Mouse (Mus musculus): ENCODE data around the gene Chchd3. TPM values are rescaled to one million over a fixed set of nuclear protein-coding genes. Genes with fewer than 3 reads are reported as not detected.

The Chchd3 gene
- polyA plus RNA-seq, 1 experiment from 2014 or later, result 124 TPM

DNA sequence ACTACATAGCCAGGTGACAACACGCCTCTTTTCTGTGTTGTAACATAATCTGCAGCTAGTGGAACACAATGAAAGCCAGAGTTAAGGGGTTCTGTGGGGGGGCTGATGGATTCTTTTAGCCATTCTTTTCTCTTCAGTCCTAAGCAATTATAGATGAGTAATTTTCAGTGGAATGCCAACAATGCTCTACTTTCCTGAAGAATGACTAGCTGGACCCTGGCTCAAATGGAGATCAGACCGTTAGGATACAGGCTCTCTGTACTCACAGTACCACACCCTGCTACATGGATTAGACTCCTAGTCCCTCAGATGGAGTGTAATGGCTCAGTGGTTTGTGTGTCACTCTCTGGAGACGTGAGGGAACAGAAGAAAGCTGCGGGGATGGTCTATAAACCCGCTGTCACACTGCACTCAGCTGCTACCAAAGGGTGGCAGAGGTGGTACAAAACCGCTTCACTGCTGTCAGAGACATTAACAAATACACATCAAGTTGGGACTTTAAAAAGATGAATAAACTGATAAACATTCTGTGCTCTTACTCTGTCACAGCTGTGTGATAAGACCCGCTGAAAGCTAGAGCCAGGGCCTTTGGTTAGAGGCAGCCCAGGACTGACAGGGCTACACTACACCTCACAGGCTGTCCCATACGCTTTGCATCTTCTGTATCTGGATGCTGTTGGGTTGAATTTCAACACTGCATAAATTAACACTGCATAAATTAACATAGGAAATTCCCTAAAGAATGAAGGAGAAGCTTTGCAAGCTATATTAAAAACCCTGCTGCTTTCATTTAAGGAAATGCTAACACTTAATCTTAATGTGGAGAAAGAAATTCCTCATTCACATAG lies 264.2 kb downstream of the Chchd3 start:
- WGBS, result 59% methylated on average over 8 of the region's 8 CpGs
- Histone ChIP-seq H3K4me1 (ENCODE audit: control insufficient read depth, insufficient read depth, low read length) (no peaks in the 10 kb centered on the region), H3K27me3 (ENCODE audit: control insufficient read depth, insufficient read depth, low read length) (no peaks in the 10 kb centered on the region), H3K4me3 (ENCODE audit: low read length) (no peak overlapping the region), H3K9me3 (ENCODE audit: control insufficient read depth, low read length) (no peaks in the 10 kb centered on the region), H3K4me2 (replicated peaks; ENCODE audit: low read depth, low read length) (no peak overlapping the region), H3K36me3 (ENCODE audit: control insufficient read depth, insufficient read depth, low read length) (peaks cover 3% of the 10 kb centered on the region; the same call in 1 of the 2 replicates), H3K27ac (ENCODE audit: low read depth, low read length) (no peak overlapping the region), H3K9ac (ENCODE audit: low read depth, low read length) (no peak overlapping the region)
- no peak for ATAC-seq (ENCODE audit: low FRiP score, low TSS enrichment)

DNA sequence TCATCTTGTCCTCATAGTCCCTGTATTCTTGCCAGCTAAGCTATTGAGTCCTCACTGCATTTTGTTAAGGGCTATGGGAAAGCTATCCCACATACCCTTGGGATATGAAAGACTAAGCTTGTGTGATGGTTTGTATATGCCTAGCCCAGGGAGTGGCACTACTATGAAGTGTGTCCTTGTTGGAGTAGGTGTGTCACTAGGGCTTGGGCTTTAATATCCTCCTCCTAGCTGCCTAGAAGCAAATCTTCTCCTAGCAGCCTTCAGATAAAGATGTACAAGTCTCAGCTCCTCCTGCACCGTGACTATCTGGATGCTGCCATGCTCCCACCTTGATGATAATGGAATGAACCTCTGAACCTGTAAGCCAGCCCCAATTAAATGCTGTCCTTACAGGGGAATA lies 266.5 kb downstream of the Chchd3 start:
- Histone ChIP-seq H3K4me3 (ENCODE audit: low read length) (no peak overlapping the region), H3K27me3 (ENCODE audit: control insufficient read depth, insufficient read depth, low read length) (no peaks in the 10 kb centered on the region), H3K9ac (ENCODE audit: low read depth, low read length) (no peak overlapping the region), H3K9me3 (ENCODE audit: control insufficient read depth, low read length) (no peaks in the 10 kb centered on the region), H3K4me2 (replicated peaks; ENCODE audit: low read depth, low read length) (no peak overlapping the region), H3K4me1 (ENCODE audit: control insufficient read depth, insufficient read depth, low read length) (no peaks in the 10 kb centered on the region), H3K27ac (ENCODE audit: low read depth, low read length) (no peak overlapping the region), H3K36me3 (ENCODE audit: control insufficient read depth, insufficient read depth, low read length) (peaks cover 4% of the 10 kb centered on the region; the same call in 1 of the 2 replicates)
- ATAC-seq (ENCODE audit: low FRiP score, low TSS enrichment), result no peak
- WGBS, result 92% methylated on average over 1 of the region's 1 CpGs

- H3K27ac ChIP-seq (ENCODE audit: low read depth, low read length), result no peak overlapping the region
- no peaks in the 10 kb centered on the region for H3K9me3 ChIP-seq (ENCODE audit: control insufficient read depth, low read length)
- H3K27me3 ChIP-seq (ENCODE audit: control insufficient read depth, insufficient read depth, low read length), result no peaks in the 10 kb centered on the region
- H3K9ac ChIP-seq (ENCODE audit: low read depth, low read length), result no peak overlapping the region
- no peak overlapping the region for H3K4me3 ChIP-seq (ENCODE audit: low read length)
- WGBS, result 88% methylated on average over 3 of the region's 3 CpGs
- peaks cover 4% of the 10 kb centered on the region; the same call in 1 of the 2 replicates for H3K36me3 ChIP-seq (ENCODE audit: control insufficient read depth, insufficient read depth, low read length)
- no peak for ATAC-seq (ENCODE audit: low FRiP score, low TSS enrichment)
- peaks cover under 1% of the 10 kb centered on the region; the same call in 1 of the 2 replicates for H3K4me1 ChIP-seq (ENCODE audit: control insufficient read depth, insufficient read depth, low read length)
- H3K4me2 ChIP-seq (replicated peaks; ENCODE audit: low read depth, low read length), result no peak overlapping the region
These were observed 266.9 kb downstream of the Chchd3 start for GRCm38 (mm10) chr6:32793163-32793562.

GRCm38 (mm10) chr6:32790487-32790886 lies 269.6 kb downstream of the Chchd3 start:
- H3K9ac ChIP-seq (ENCODE audit: low read depth, low read length), result no peak overlapping the region
- no peaks in the 10 kb centered on the region for H3K9me3 ChIP-seq (ENCODE audit: control insufficient read depth, low read length)
- no peak overlapping the region for H3K27ac ChIP-seq (ENCODE audit: low read depth, low read length)
- WGBS, result 87% methylated on average over 4 of the region's 4 CpGs
- peaks cover 6% of the 10 kb centered on the region for H3K4me1 ChIP-seq (ENCODE audit: control insufficient read depth, insufficient read depth, low read length)
- H3K4me3 ChIP-seq (ENCODE audit: low read length), result no peak overlapping the region
- H3K27me3 ChIP-seq (ENCODE audit: control insufficient read depth, insufficient read depth, low read length), result no peaks in the 10 kb centered on the region
- H3K36me3 ChIP-seq (ENCODE audit: control insufficient read depth, insufficient read depth, low read length), result peaks cover 4% of the 10 kb centered on the region; the same call in 1 of the 2 replicates
- H3K4me2 ChIP-seq (replicated peaks; ENCODE audit: low read depth, low read length), result no peak overlapping the region
- no peak for ATAC-seq (ENCODE audit: low FRiP score, low TSS enrichment)

DNA sequence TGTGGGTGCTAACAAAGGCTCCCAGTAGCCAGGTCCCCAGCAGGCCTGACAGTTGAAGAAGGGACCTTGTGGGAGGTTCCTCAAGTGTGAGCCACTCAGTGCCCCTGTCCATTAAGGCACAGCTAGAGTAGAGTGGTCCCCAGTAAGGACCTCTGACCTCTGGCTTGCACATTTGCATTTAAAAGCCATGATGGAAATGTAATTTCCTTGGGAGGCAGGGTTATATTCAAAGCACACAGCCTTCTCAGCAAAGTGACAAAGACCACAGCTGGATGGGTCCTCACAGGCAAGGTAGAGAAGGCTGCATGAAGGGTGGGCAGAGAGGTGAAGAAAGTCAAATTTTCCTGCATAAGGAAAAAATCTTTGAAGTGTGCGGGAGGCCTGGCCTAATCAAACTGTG lies 272.7 kb downstream of the Chchd3 start:
- WGBS, result 15% methylated on average over 1 of the region's 1 CpGs
- no peaks in the 10 kb centered on the region for H3K27me3 ChIP-seq (ENCODE audit: control insufficient read depth, insufficient read depth, low read length)
- no peak for ATAC-seq (ENCODE audit: low FRiP score, low TSS enrichment)

GRCm38 (mm10) chr6:32786196-32786595 lies 273.9 kb downstream of the Chchd3 start:
- Histone ChIP-seq H3K9me3 (ENCODE audit: control insufficient read depth, low read length) (no peaks in the 10 kb centered on the region), H3K4me2 (replicated peaks; ENCODE audit: low read depth, low read length) (no peak overlapping the region), H3K27me3 (ENCODE audit: control insufficient read depth, insufficient read depth, low read length) (no peaks in the 10 kb centered on the region), H3K36me3 (ENCODE audit: control insufficient read depth, insufficient read depth, low read length) (0 out of 2 replicates have a peak, but pooled peaks cover 4% of the 10 kb centered on the region), H3K4me1 (ENCODE audit: control insufficient read depth, insufficient read depth, low read length) (peaks cover 6% of the 10 kb centered on the region), H3K9ac (ENCODE audit: low read depth, low read length) (no peak overlapping the region), H3K4me3 (ENCODE audit: low read length) (no peak overlapping the region), H3K27ac (ENCODE audit: low read depth, low read length) (no peak overlapping the region)
- ATAC-seq (ENCODE audit: low FRiP score, low TSS enrichment), result no peak
- WGBS, result 90% methylated on average over 5 of the region's 5 CpGs

More for the DNA sequence above, 272.7 kb downstream of the Chchd3 start:
- Histone ChIP-seq H3K27ac (ENCODE audit: low read depth, low read length) (no peak overlapping the region), H3K4me1 (ENCODE audit: control insufficient read depth, insufficient read depth, low read length) (peaks cover 6% of the 10 kb centered on the region), H3K4me2 (replicated peaks; ENCODE audit: low read depth, low read length) (no peak overlapping the region), H3K4me3 (ENCODE audit: low read length) (no peak overlapping the region), H3K9me3 (ENCODE audit: control insufficient read depth, low read length) (no peaks in the 10 kb centered on the region), H3K36me3 (ENCODE audit: control insufficient read depth, insufficient read depth, low read length) (peaks cover 4% of the 10 kb centered on the region; the same call in 1 of the 2 replicates), H3K9ac (ENCODE audit: low read depth, low read length) (no peak overlapping the region)

- Histone ChIP-seq H3K9me3 (ENCODE audit: control insufficient read depth, low read length) (no peaks in the 10 kb centered on the region), H3K36me3 (ENCODE audit: control insufficient read depth, insufficient read depth, low read length) (no peaks in the 10 kb centered on the region), H3K4me1 (ENCODE audit: control insufficient read depth, insufficient read depth, low read length) (peaks cover 14% of the 10 kb centered on the region), H3K4me2 (replicated peaks; ENCODE audit: low read depth, low read length) (no peak overlapping the region), H3K27me3 (ENCODE audit: control insufficient read depth, insufficient read depth, low read length) (no peaks in the 10 kb centered on the region), H3K27ac (ENCODE audit: low read depth, low read length) (no peak overlapping the region), H3K4me3 (ENCODE audit: low read length) (no peak overlapping the region), H3K9ac (ENCODE audit: low read depth, low read length) (no peak overlapping the region)
- no peak for ATAC-seq (ENCODE audit: low FRiP score, low TSS enrichment)
- 78% methylated on average over 4 of the region's 4 CpGs for WGBS
These were observed 277.0 kb downstream of the Chchd3 start for GRCm38 (mm10) chr6:32783102-32783501.

- no peak for ATAC-seq (ENCODE audit: low FRiP score, low TSS enrichment)
- Histone ChIP-seq H3K27ac (ENCODE audit: low read depth, low read length) (no peak overlapping the region), H3K9me3 (ENCODE audit: control insufficient read depth, low read length) (no peaks in the 10 kb centered on the region), H3K4me3 (ENCODE audit: low read length) (no peak overlapping the region), H3K9ac (ENCODE audit: low read depth, low read length) (no peak overlapping the region), H3K4me2 (replicated peaks; ENCODE audit: low read depth, low read length) (peak overlapping the region; percentile 21), H3K36me3 (ENCODE audit: control insufficient read depth, insufficient read depth, low read length) (no peaks in the 10 kb centered on the region), H3K4me1 (ENCODE audit: control insufficient read depth, insufficient read depth, low read length) (0 out of 2 replicates have a peak, but pooled peaks cover 8% of the 10 kb centered on the region), H3K27me3 (ENCODE audit: control insufficient read depth, insufficient read depth, low read length) (no peaks in the 10 kb centered on the region)
- 29% methylated on average over 11 of the region's 11 CpGs for WGBS
These were observed 279.5 kb downstream of the Chchd3 start for GRCm38 (mm10) chr6:32780602-32781001.

DNA sequence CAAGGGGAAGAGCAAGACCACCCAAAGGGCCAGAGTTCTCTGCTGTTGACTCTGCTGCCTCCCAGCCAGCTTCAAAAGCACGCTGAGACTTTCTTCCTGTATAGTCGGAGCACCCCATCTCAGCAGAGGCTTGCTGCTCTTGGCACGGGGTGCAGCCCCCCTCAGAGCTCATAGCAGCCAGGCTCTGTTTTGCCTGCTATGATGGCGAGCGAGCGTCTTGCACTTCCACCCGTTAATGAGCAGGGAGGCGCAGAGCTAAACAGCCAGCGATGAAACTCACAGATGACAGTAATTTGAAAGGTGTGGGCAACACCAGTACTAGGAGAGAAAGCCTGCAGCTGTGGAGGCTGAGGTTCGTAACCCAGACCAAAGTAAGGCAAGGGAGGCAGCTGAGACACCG lies 283.7 kb downstream of the Chchd3 start:
- Histone ChIP-seq H3K4me1 (ENCODE audit: control insufficient read depth, insufficient read depth, low read length) (0 out of 2 replicates have a peak, but pooled peaks cover 8% of the 10 kb centered on the region), H3K9me3 (ENCODE audit: control insufficient read depth, low read length) (no peaks in the 10 kb centered on the region), H3K4me3 (ENCODE audit: low read length) (no peak overlapping the region), H3K27ac (ENCODE audit: low read depth, low read length) (no peak overlapping the region), H3K4me2 (replicated peaks; ENCODE audit: low read depth, low read length) (no peak overlapping the region), H3K36me3 (ENCODE audit: control insufficient read depth, insufficient read depth, low read length) (no peaks in the 10 kb centered on the region), H3K9ac (ENCODE audit: low read depth, low read length) (no peak overlapping the region), H3K27me3 (ENCODE audit: control insufficient read depth, insufficient read depth, low read length) (no peaks in the 10 kb centered on the region)
- no peak for ATAC-seq (ENCODE audit: low FRiP score, low TSS enrichment)
- 62% methylated on average over 11 of the region's 11 CpGs for WGBS
